Mouse (Mus musculus): ENCODE measurements around the gene Thg1l. TPM values are rescaled to one million over a fixed set of nuclear protein-coding genes. Genes with fewer than 3 reads are reported as not detected.

Gene Thg1l
- polyA plus RNA-seq, 1 experiment from 2014 or later = 9.8 TPM

GRCm38 (mm10) chr11:45897392-45897791, 57.9 kb downstream of the Thg1l start:
- Histone ChIP-seq H3K4me2 (replicated peaks) (no peak overlapping the region), H3K4me3 (no peak overlapping the region), H3K36me3 (peaks cover 36% of the 10 kb centered on the region), H3K9ac (no peak overlapping the region), H3K27me3 (replicated peaks) (no peaks in the 10 kb centered on the region), H3K9me3 (no peaks in the 10 kb centered on the region), H3K4me1 (no peaks in the 10 kb centered on the region), H3K27ac (no peak overlapping the region)
- no peak for ATAC-seq (ENCODE audit: low FRiP score, low read depth)
- 83% methylated on average over 2 of the region's 2 CpGs for WGBS

Other genes starting within 250 kb of the Thg1l start
- gene Clint1, start 103.4 kb downstream of the Thg1l start, polyA plus RNA-seq (2016; fragmentation: Nextera tagmentation; extraction: Ambion mirVana) = 75.9 and 78.3 TPM in 2 replicates
- gene Lsm11, start 10.6 kb downstream of the Thg1l start, polyA plus RNA-seq (2016; fragmentation: Nextera tagmentation; extraction: Ambion mirVana) = 15.8 and 16.0 TPM in 2 replicates
- gene Sox30, start 24.8 kb upstream of the Thg1l start, polyA plus RNA-seq (2016; fragmentation: Nextera tagmentation; extraction: Ambion mirVana) = 0.23 and 0.29 TPM in 2 replicates
- 3.9 and 4.8 TPM in 2 replicates for gene Gm12166, start 96.8 kb upstream of the Thg1l start, polyA plus RNA-seq (2016; fragmentation: Nextera tagmentation; extraction: Ambion mirVana)
- gene Adam19, start 100.5 kb upstream of the Thg1l start, polyA plus RNA-seq (2016; fragmentation: Nextera tagmentation; extraction: Ambion mirVana) = 21.1 and 25.2 TPM in 2 replicates
- 0.55 and 0.82 TPM in 2 replicates for gene Nipal4, start 211.0 kb upstream of the Thg1l start, polyA plus RNA-seq (2016; fragmentation: Nextera tagmentation; extraction: Ambion mirVana)

All from neural tube, embryonic 12.5 days (tissue).